Mouse (Mus musculus) induced T-regulatory cell, adult 2 months (primary cell): ENCODE measurements around the gene Dnajb11.

Experiments used
- DNase-seq: peaks from one replicate; pipeline ENCODE4 v3.0.0-alpha.2; 2012; ENCODE audit warnings: low read depth

Gene Dnajb11

DNA sequence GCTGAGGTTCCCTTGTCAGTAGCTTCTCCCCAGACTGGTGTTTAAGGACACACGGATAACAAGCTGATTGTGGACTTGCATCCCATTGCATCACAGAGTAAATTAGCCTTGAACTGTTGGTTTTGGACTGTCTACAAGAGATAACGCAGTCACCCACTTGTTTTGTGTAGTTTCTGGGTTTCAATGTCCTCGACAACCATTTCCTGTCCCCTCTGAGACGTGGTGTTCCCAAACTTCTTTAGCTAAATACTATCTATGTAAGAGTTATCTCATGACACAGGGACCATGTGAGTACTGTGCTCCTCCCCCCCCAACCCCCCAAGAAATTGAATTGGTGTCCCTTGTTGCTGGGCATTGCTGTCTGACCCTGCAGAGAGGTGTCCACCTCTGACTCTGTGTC lies 23.8 kb downstream of the Dnajb11 start:
- DNase-seq, result no peak

DNA sequence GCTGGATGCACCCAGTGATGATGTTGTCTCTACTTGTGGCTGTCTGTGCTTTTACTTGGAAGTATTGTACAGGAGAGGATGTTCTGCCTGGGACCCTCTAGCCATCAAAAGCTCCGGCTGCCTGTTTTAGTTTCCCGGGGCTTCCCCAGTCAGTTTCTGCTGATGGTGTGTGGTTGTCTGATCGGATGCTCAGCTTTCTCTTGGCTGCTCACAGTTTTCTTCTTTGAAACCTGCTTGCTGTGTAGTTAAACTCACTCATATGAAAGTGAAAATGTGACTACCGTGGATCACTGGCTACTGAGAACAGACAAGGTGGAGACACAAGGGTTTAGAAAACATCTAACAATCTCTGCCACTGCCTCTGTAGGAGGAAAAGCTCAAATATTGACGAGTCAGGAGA lies 25.8 kb downstream of the Dnajb11 start:
- peak; percentile 46 for DNase-seq

DNA sequence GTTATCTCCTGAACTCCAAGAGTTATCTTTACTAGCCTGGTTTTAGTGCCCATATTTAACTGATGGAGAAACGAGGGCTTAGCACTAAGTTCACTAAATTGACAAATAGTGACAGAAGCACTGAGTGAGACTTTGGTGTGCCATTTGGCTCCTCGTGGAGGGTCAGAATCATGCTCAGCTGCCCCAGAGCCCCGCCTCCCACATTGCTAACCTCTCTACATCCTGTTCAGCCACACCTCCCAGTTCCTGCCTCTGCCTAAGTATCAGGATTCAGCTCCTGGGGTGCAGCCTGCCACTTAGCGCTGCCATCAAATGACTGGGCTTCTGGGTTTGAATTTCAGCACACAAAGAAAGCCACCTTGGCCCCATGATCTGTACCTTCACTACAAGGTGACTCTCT lies 27.7 kb downstream of the Dnajb11 start:
- DNase-seq, result peak; percentile 14

DNA sequence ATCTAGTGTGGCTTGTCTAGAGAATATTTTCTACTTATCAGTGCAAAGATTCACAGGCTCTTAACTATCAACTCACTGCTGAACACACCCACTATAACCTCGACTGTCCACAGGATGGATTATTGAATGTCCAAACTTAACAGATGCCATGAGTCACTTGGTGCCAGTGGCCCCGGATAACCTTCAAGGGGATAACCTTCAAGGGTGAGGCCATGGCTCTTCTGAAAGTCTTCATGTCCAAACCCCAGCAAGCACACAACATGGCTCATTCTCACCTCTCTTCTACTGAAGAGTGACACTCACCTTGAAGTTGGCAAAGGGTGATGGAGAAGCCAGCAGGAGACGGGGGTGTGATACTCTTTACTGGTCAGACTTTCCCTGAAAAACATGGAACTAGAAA lies 29.1 kb downstream of the Dnajb11 start:
- no peak for DNase-seq

DNA sequence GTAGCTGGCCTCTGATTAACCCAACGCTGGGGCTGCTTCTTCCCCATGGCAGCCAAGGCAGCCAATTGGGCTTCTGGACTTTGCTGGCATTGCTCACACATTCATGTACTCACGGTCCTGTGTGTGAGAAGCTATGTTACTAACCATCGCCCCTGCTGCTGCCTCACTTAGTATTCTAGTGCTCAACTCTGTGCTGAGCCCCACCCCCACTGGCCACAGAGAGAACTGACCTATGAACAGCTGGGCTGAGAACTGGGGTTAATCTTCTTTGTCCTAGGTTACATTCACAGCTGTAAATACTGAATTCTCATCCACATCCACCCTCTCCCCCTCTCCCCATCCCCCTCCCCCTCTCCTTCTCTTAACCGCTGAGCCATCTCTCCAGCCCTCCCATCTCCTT lies 31.2 kb downstream of the Dnajb11 start:
- no peak for DNase-seq

DNA sequence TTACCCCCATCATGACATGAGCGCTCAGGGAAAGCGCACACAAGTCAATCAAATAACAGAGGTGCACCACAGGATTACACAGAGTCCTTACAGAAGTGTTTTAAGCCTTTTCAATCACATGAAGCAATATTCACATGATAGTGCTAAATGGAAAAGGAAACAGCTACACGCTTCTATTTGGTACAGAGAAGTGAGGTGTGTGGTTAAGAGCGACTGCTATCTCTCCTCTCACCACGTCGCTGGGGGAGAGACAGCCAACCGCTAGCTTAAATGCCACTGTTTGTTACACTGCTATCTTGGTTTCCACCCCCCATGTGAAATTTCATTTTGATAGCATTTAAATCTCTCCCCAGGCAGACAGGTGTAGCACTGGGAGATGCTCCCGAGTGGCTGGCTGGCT lies 32.1 kb downstream of the Dnajb11 start:
- DNase-seq, result no peak

DNA sequence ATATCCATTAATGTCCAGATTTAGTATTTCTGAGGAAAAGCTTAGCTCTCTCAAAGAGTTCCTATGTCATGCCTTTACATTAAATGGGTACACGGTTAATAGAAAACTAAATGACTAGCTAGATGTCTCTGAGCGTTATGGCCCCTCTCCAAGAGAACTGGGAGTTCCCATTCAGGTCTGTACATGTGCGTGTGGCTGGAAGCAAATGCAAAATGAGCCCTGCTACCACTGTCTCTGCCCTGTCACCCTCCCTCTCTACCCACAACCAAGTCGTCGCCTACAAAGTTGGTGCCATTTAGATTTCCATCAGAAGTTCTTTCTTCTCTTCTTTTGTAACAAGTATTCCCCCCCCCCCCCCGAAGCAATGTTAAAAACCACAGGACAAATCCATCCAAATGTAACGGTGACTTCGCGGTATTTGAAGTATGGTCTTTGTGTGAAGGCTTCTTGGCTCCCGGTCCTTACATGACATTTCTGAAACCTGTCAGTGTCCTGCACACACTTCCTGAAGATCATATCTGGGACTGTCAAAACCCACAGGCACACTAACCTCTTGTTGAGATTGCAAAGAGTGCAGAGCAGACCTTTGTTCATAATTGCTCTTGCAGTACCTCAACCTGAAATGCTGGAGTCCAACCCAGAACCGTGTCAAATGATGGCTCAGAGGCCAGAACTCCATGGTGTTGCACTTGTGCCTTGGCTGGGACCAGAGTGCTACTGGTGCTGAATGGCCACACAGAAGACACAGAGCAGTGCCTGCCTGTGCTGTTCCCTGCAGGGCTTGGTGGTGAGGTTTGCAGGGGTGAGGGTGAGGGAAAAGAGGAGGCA lies 33.3 kb downstream of the Dnajb11 start, which contains the start of gene Ahsg:
TSS of gene Ahsg (plus strand) at position 595 of the 828 bp plus-strand sequence.
- no peak for DNase-seq

DNA sequence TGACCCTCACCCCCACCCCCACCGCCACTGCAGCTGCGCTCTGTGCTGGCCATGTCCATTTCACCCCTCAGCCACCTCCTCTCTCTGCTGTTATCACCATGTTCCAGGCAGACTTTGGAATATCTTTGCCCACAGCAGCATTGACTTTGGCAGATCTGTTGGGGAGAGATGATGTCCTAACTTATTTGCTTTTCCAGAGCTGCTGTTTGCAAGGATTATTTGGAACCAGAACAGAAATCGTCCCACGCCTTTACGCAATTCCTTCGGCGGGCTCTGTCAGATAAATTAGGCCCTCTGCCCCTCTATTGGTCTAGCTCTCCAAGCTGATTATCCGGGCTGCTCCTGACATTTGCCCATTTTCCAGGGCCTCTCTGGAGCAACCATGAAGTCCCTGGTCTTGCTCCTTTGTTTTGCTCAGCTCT lies 34.1 kb downstream of the Dnajb11 start:
- DNase-seq, result no peak

DNA sequence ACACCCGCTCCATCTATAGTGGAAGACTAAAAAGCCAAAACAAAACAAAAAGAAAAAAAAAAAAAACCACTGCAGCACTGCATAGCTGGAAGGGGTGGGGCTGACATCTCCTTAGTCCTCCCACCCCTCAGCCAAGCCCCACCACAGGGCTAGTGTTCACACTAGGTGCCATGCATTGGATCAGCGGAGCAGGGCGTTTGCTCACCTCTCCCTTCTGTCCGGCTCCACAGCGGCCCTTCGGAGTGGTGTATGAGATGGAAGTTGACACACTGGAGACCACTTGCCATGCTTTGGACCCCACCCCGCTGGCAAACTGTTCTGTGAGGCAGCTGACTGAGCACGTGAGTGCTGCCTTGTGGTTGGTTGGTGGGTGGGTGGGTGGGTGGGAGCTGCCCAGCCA lies 36.5 kb downstream of the Dnajb11 start:
- DNase-seq, result no peak

DNA sequence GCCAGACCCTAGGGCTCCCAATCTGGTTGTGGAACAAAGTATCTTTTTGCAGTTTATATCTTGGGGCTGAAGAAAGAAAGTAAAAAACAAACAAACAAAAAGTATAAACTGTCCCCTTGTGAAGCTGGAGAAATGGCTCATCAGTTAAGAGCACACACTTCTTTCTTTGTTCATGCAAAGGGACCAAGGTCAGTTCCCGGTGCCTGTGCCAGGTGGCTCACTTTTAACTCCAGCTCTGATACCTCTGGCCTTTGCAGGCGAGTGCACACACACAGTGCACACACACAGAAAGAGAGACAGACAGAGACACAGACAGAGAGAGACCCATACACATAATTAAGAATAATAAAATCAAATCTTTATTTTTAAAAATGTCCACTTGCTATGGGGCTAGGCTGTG lies 39.0 kb downstream of the Dnajb11 start:
- DNase-seq, result no peak

DNA sequence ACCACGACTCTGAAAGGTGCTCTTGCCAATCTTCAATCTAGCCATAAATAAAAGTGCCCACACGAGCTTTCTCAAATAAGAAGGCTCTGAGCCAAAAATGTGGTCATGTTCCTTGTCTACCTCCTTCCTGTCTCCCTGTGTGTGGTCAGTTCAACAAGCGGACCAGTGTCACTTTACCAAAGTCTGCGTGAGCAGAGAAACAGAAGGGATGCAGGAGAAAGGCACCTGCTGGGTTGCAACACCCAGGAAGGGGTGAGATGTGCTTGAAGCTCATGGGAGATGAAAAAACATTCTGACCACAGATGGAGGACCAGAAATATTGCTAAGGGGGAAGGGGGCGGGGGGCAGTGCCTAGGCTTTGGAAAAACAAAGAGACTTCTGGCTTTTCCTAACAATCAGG lies 41.7 kb downstream of the Dnajb11 start:
- DNase-seq, result no peak

DNA sequence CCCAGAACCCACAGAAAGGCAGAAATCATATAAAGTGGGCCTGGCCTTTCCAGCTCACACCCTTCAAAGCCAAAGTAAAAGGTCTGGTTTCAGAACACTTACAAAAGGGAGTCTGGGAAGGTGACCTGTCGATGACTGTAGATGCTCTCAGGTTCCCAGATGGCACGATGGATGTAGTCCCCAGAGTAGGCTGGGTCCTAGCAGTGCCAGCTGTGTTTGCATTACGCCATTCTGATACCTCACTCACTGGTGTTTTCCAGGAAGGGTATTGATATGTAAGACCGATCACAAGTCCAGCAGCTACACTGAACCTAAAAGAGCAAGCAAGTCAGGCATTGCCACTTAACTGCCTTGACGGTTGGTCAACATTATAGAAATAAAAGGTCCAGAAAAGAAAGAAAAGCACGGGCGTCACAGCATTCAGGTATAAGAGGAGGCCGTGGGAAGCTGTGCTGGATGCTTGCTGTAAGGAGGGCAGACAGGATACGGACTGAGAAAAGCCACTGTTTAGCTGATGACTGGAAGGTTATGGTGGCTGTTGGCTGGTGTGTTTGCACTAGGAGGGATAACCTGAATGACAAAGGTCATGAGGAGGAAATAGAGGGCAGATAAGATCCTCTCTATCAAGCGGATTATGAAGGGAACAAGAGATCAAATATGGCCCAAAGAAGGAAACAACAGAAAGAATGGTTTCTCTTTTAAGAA lies 42.4 kb downstream of the Dnajb11 start:
- no peak for DNase-seq

DNA sequence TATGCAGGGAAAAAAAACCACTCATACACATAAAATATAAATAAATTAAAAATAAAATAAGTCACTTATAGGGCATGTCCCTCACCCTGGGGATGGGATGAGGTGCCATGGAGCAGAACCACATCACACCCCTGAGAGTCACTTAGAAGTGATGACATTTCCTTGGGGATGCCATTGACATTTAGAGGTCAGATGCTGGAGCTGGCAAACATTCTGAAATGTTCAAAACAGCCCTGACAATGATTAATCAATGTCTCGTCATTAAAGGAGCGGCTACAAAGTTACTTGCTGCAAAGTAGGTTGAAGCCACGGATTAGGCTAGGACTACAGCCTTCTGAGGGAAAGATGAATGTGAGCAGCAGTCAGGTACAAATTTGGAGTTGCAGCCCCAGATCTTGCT lies 43.7 kb downstream of the Dnajb11 start:
- no peak for DNase-seq

DNA sequence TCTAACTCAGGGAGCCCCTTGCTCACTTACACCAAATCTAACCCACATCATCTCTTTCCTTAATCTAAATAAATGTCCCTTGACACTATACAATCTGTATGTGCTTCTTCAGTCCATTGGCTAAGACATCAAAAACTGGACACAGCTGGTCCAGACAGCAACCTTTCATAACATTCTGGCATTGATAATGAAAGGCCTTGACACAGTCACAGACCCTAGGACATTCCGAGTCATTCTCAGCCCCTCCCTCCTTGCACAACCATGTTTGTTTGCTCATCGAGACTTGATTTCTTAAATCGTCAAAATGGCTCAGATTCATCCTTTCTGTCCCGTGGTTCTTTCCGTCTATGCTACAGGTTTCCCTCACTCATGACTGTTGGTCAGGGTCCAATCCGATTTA lies 51.6 kb downstream of the Dnajb11 start:
- DNase-seq, result no peak

DNA sequence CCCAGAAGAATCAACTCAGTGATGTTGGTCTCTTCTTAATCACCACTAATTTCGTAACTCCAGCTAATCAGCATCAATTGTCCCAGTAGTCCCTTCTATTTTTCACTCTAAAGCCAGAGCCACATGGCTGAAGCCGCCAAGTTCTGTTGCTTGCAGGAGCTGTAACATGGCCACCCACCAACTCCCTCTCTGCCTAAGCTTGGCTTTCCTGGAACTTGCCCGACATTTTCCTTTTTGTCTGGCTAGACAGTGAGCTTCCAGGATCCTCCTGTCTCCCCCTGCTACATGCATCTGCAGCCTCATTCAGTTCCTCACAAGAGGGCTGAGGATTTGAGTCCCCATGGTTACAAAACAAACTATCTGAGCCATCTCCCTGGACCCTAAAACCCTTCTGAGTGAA lies 54.3 kb downstream of the Dnajb11 start:
- no peak for DNase-seq

DNA sequence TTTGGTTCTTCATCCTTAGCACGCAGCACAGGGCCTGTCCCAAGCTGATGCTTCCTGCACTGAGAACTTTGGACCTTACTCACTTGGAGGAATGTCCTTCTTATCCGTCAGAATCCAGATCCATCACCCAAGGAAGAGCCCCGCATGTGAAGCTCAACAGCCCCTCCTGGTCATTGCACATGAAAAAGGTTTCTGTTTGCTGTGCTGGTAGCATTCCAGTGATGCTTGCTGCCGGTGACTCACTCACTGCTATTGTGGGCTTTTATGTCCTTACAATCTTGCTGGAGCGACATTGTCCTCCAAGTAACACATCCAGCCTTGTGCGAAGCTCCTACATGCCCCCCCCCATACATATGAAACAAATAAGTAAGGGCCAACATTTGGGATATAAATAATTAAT lies 55.2 kb downstream of the Dnajb11 start:
- DNase-seq, result no peak

DNA sequence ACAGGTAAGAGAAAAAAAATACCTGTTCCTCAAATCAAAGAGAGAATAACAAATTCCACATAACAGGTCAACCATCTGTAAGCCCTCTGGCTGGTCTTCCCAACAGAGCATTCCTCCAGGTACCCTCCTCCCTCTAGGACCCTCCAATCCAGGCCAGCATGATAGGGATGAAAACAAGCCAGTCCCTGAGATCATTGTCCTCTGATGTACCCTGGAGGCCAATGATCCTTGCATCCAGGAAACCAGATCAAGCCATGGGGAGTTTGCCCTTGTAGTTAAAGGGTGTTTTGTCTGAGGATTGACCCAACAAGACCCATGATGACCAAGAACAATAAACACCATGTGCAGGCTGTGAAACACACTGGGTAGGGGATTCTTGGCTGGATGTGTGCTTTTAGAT lies 56.6 kb downstream of the Dnajb11 start:
- no peak for DNase-seq

DNA sequence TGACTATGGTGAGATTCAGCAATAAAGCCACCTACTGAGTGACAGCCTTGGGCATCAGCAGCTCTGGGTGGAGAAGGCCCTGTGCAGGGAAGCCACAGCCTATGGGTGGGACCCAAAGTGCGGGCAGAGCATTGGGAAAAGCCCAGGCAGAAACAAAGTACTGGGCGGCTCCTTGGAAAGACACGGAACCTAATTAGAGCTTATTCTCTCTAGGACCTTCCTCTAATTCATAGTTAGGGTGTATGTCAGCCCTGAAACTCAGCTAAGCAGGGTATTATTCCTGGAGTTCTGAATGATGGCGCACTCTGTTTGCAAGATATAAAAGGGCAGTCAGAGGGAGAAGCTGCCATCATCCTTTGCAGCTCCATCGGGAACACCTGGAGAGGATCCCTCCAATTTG lies 60.4 kb downstream of the Dnajb11 start, which contains the start of gene Fetub:
TSS of gene Fetub (plus strand) at position 301 of the 400 bp plus-strand sequence.
- DNase-seq, result no peak

DNA sequence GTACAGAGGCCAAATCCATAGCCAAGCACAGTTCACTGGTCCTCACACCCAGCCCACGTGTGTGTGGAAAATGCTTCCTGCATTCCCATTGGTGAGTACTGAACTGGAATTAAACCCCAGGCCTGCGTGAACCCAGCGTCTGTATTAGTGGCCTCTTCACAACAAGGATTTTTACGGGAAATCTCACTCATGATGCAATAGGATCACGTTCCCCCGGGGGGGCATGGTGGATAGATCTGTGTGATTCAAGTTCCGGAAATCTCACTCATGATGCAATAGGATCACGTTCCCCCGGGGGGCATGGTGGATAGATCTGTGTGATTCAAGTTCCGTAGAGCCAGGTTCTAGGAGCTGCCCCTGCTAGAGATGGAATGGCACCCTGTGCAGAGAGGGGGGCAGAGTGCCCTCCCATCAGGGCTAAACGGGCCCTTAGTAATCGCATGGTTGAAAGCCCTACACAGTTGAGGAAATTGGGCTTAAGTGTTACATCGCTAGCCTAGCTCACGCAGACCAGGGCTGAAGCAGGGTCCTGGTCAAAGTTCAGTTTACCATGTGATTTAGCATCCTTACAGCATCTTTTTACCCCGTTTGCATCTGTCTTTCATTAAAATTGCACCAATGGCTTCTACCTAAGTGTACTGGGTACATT lies 61.1 kb downstream of the Dnajb11 start:
- no peak for DNase-seq

DNA sequence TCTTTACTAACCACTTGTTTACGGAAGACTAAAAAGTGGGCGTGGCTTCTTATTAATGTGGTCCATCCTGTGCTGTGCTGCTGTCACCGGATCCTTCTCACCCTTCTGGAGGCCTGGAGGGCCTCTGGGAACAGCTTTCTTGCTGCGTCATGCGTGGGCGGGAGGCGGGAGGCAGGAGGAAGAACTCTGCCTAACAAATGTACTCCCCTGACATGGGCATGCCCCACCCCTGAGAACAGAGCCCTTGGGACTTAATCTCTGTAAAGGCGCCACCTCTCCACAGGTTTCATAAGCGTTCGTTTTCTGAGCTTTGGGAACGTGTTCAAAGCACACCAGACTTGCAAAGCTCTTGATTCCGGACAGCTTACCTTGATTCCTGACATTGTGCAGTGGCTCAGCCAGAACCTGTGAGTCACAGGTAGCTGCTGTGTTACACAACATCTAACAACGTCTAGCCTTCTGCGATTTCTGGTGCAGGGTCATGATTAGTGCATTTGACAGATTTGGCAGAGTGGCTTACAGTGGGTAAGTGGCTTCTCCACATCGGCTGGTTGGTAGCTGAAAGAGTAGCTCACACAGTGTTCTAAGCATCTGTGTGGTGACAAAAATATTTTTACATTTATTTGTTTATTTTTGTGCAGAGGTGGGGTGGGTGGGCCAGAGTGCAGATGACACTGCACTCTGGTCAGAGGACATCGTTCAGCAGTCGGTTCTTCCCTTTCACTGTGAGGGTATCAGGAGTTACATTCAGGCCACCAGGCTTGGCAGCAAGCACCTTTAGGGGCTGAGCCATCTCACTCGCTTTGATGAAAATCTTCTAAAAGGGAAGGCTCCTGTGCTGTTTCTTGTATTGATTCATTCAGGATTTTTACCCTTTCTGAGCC lies 62.6 kb downstream of the Dnajb11 start:
- peak; percentile 67 for DNase-seq

DNA sequence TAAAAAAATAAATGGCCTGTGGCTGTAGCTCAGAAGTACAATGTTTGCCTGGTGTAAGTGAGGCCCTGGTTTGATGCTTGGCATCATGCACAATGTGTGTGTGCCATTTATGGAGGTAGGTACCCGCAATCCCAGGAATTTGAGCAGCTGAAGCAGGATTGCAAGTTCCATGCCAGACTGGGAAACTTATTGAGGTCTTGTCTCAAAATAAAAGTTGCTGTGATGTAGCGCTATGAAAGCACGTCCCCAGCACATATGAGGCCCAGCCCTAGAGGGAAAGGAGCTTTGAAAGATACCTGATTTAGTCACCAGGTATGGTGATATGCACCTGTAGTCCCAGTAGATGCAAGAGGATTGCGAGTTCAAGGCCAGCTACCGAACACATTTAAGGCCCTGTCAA lies 64.1 kb downstream of the Dnajb11 start:
- no peak for DNase-seq

DNA sequence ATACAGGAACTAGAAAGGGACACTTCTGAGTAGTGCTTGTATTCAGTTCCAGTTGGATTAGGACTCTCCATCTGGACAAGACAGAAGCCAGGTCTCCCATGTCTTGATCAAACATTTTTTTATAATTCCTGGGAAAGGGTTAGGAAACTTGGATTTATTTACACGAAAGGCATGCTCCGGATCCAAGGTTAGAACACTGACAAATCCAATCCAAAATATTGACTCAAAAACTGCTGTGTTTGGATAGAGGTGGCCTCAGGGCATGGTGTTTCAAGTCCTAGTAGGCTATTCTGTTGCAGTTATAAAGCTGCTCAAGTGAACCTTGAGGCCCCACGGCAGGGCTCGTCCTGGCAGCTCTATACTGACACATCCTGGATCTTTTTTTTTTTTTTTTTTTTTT lies 64.8 kb downstream of the Dnajb11 start:
- no peak for DNase-seq
